ENCODE assay signal across 8 mouse cellular contexts in the genomic region with DNA sequence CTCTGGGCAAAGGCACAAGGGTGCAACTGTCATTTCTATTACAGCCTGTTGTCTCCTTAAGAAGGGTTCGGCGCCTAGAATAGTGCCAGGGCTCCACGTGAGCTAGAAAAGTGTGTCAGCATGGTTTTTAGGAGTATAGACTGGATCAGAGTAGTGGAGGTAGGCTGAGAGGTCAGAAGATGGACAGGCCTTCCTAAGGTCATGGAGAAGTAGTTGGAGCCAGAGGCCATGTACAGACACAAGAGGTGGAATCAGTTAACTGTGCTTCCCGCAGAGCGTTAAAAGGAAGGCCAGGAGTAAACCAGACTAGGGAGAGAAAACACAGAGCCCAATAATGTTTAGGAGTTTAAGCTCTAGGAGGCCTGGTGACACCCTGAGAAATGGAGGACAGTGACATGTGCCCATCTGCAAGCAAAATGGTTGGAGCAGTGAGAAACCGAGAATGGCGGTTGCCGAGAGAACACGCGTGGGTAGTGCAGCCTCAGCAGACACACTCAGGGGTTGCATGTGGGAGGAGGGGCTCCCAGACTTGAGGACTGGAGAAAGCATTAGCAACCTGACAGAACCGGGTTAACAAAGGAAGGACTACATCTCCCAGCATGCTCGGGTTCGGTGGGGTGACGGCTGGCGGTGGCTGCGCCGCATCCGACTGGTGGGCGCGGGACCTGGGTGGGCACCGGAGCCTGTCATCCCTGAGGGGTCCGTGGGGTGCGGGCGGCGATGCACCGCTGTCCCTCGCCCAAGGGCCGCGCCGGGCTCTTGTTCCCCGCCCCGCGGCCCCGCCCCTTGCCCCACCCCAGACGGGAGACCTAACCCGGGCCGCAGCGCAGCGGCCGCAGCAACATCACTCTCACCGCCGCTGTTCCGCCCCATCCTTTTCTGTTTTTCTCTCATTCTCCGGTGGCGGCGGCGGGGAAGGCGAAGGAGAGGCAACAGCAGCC. TPM values are rescaled to one million over a fixed set of nuclear protein-coding genes. Genes with fewer than 3 reads are reported as not detected.
A peak's percentile ranks its signal among the peaks of the same experiment; 100 is the strongest.
DNase-seq lines count a peak whose midpoint lies in the region; ATAC-seq and TF ChIP-seq lines count a peak whose summit lies in the region.

A gene (plus strand): TSS at position 625 of the 941 bp plus-strand sequence.

- ATAC-seq in embryonic facial prominence, embryonic 13.5 days (ENCODE audit: insufficient number of reproducible peaks, insufficient read depth, low FRiP score, low TSS enrichment, low read depth), result peak; percentile 86
- peak; percentile 90 for ATAC-seq in limb, embryonic 12.5 days (ENCODE audit: insufficient number of reproducible peaks, insufficient read depth, low FRiP score, low TSS enrichment, low read depth)
- ATAC-seq in midbrain, embryonic 14.5 days (ENCODE audit: low FRiP score, low TSS enrichment), result peak; percentile 94

- peak within 1 kb of the TSS; percentile 95 for H3K4me2 ChIP-seq in embryonic facial prominence, embryonic 13.5 days
- H3K4me2 ChIP-seq in limb, embryonic 12.5 days, result peak within 1 kb of the TSS; percentile 84
- H3K4me2 ChIP-seq in midbrain, embryonic 14.5 days (ENCODE audit: low read length), result peak within 1 kb of the TSS; percentile 85

- peak; percentile 1; the same call in 1 of the 2 replicates for TF ChIP-seq CTCF in spleen, adult 2 months (IDR thresholded peaks at IDR 0.05; ENCODE audit: extremely low read depth, insufficient read depth, insufficient read length, insufficient replicate concordance)

- no peak for TF ChIP-seq POLR2A in spleen, adult 2 months (IDR thresholded peaks at IDR 0.05; ENCODE audit: low read depth, low read length)

- peaks cover 36% of the 10 kb centered on the region for H3K4me1 ChIP-seq in embryonic facial prominence, embryonic 13.5 days
- H3K4me1 ChIP-seq in limb, embryonic 12.5 days (replicated peaks), result peaks cover 20% of the 10 kb centered on the region
- peaks cover 40% of the 10 kb centered on the region for H3K4me1 ChIP-seq in midbrain, embryonic 14.5 days (ENCODE audit: control insufficient read depth, insufficient read depth, low read length)
- H3K4me1 ChIP-seq in spleen, adult 2 months (ENCODE audit: control insufficient read depth, insufficient read depth, insufficient read length), result peaks cover 10% of the 10 kb centered on the region

- H3K27ac ChIP-seq in embryonic facial prominence, embryonic 13.5 days, result peak within 1 kb of the TSS; percentile 79
- peak within 1 kb of the TSS; percentile 70 for H3K27ac ChIP-seq in limb, embryonic 12.5 days
- peak within 1 kb of the TSS; percentile 98 for H3K27ac ChIP-seq in midbrain, embryonic 14.5 days (replicated peaks; ENCODE audit: low read depth, low read length)
- no peak within 1 kb of the TSS for H3K27ac ChIP-seq in spleen, adult 2 months (ENCODE audit: insufficient read depth, low read length)

- peak; percentile 55 to 79 for DNase-seq in urinary bladder, adult 18-20 months (ENCODE audit: low spot score in 2 of 2)
- no peak for DNase-seq in urinary bladder, postnatal 10 days (ENCODE audit: low spot score)
- DNase-seq in heart, adult 8-10 months (ENCODE audit: low spot score), result peak; percentile 59
- peak; percentile 50 to 53 for DNase-seq in kidney, adult 8-10 months
- peak; percentile 96 for DNase-seq in midbrain, embryonic 14.5 days
- peak in 1 of 2 experiments; percentile 58 for DNase-seq in spleen, adult 2 months (ENCODE audit: low read depth in 1 of 2, low spot score in 2 of 2)

- peaks cover 14% of the 10 kb centered on the region; the same call in 1 of the 2 replicates for H3K9me3 ChIP-seq in embryonic facial prominence, embryonic 13.5 days
- H3K9me3 ChIP-seq in limb, embryonic 12.5 days, result 0 out of 2 replicates have a peak, but pooled peaks cover 12% of the 10 kb centered on the region
- peaks cover 10% of the 10 kb centered on the region for H3K9me3 ChIP-seq in midbrain, embryonic 14.5 days (ENCODE audit: control insufficient read depth, low read length)

- peaks cover 18% of the 10 kb centered on the region for H3K36me3 ChIP-seq in embryonic facial prominence, embryonic 13.5 days
- H3K36me3 ChIP-seq in limb, embryonic 12.5 days, result peaks cover 20% of the 10 kb centered on the region
- H3K36me3 ChIP-seq in midbrain, embryonic 14.5 days (ENCODE audit: control insufficient read depth, insufficient read depth, low read length), result peaks cover 22% of the 10 kb centered on the region
- no peaks in the 10 kb centered on the region for H3K36me3 ChIP-seq in spleen, adult 2 months (ENCODE audit: control insufficient read depth, insufficient read depth, low read length)

- WGBS in embryonic facial prominence, embryonic 13.5 days, result 7% methylated on average over 48 of the region's 48 CpGs
- WGBS in limb, embryonic 12.5 days, result 7% methylated on average over 48 of the region's 48 CpGs
- WGBS in midbrain, embryonic 14.5 days, result 6% methylated on average over 48 of the region's 48 CpGs
- 12% methylated on average over 45 of the region's 48 CpGs for WGBS in spleen, adult 2 months

- H3K27me3 ChIP-seq in embryonic facial prominence, embryonic 13.5 days, result no peaks in the 10 kb centered on the region
- no peaks in the 10 kb centered on the region for H3K27me3 ChIP-seq in limb, embryonic 12.5 days
- H3K27me3 ChIP-seq in midbrain, embryonic 14.5 days (ENCODE audit: control insufficient read depth, insufficient read depth, low read length), result no peaks in the 10 kb centered on the region
- H3K27me3 ChIP-seq in spleen, adult 2 months (ENCODE audit: control insufficient read depth, insufficient read depth, low read length), result no peaks in the 10 kb centered on the region

- peak within 1 kb of the TSS; percentile 89 for H3K9ac ChIP-seq in embryonic facial prominence, embryonic 13.5 days
- H3K9ac ChIP-seq in limb, embryonic 12.5 days (replicated peaks), result peak within 1 kb of the TSS; percentile 83
- peak within 1 kb of the TSS; percentile 96 for H3K9ac ChIP-seq in midbrain, embryonic 14.5 days (replicated peaks; ENCODE audit: low read length)

- peak within 1 kb of the TSS; percentile 77 for H3K4me3 ChIP-seq in embryonic facial prominence, embryonic 13.5 days
- peak within 1 kb of the TSS; percentile 57 for H3K4me3 ChIP-seq in limb, embryonic 12.5 days (replicated peaks)
- peak within 1 kb of the TSS; percentile 81 for H3K4me3 ChIP-seq in midbrain, embryonic 14.5 days (replicated peaks; ENCODE audit: low read depth, low read length)
- H3K4me3 ChIP-seq in spleen, adult 2 months (ENCODE audit: extremely low read depth, insufficient read depth, insufficient read length), result peak within 1 kb of the TSS; percentile 71

RNA-seq across cellular contexts. Expression of the gene that starts here (rescaled TPM):
- 18.4 and 19.8 TPM in 2 replicates for polyA plus RNA-seq in embryonic facial prominence, embryonic 13.5 days (2015; fragmentation: Nextera tagmentation; extraction: Ambion mirVana)
- 1 to 10 TPM; 5.9 to 6.9 (median 6.3) TPM for total RNA-seq in heart, adult 8-10 months (2022)
- polyA plus RNA-seq in limb, embryonic 12.5 days (2016; fragmentation: Nextera tagmentation; extraction: Ambion mirVana), result 19.3 and 21.6 TPM in 2 replicates
- 72.0 and 78.2 TPM in 2 replicates for polyA plus RNA-seq in midbrain, embryonic 14.5 days (2014; fragmentation: Nextera tagmentation; extraction: Ambion mirVana)
- 3.4 and 3.5 TPM in 2 replicates for polyA plus RNA-seq in spleen, adult 2 months (2012; rRNA removed)
